Mouse (Mus musculus) thymus, adult 2 months (tissue): ENCODE data around the gene Dnah17. TPM values are rescaled to one million over a fixed set of nuclear protein-coding genes. Genes with fewer than 3 reads are reported as not detected.
A peak's percentile ranks its signal among the peaks of the same experiment; 100 is the strongest.

Experiments
- DNase-seq: peaks from one replicate; pipeline ENCODE4 v3.0.0; 2021
- H3K27ac ChIP-seq: fragments of 200-500 bp; 2 replicates; pipeline ENCODE4 v1.5.1; 2012; ENCODE audit warnings: low read length, control low read depth; ENCODE audit not compliant: control insufficient read depth, insufficient read depth
- H3K27me3 ChIP-seq: fragments of 200-500 bp; 2 replicates; pipeline ENCODE4 v1.6.1; 2012; ENCODE audit warnings: mild to moderate bottlenecking, low read length, moderate library complexity, mixed read lengths; ENCODE audit not compliant: control insufficient read depth, insufficient read depth
- H3K36me3 ChIP-seq: fragments of 200-500 bp; 2 replicates; pipeline ENCODE4 v1.6.1; 2012; ENCODE audit warnings: mild to moderate bottlenecking, low read length, moderate library complexity; ENCODE audit not compliant: control insufficient read depth, insufficient read depth
- H3K4me1 ChIP-seq: fragments of 200-500 bp; replicated peaks from 2 replicates; pipeline ENCODE4 v1.6.1; 2012; ENCODE audit warnings: low read length; ENCODE audit not compliant: control insufficient read depth, insufficient read depth
- H3K4me3 ChIP-seq: fragments of 200-500 bp; 2 replicates; pipeline ENCODE4 v1.5.1; 2012; ENCODE audit warnings: mild to moderate bottlenecking, low read length, control low read depth, moderate library complexity; ENCODE audit not compliant: control insufficient read depth, insufficient read depth
- CTCF ChIP-seq: fragments of 200-500 bp; IDR thresholded peaks from 2 replicates; pipeline ENCODE4 v1.5.1; 2012; ENCODE audit warnings: mild to moderate bottlenecking, control low read depth, low read length, moderate library complexity, borderline replicate concordance; ENCODE audit not compliant: control insufficient read depth, poor library complexity, insufficient read depth; ENCODE audit errors: extremely low read depth
- POLR2A ChIP-seq: fragments of 200-500 bp; IDR thresholded peaks from 2 replicates; pipeline ENCODE4 v1.6.1; 2012; ENCODE audit warnings: mild to moderate bottlenecking, low read length, control low read depth, moderate library complexity; ENCODE audit not compliant: control insufficient read depth, poor library complexity, insufficient read depth; ENCODE audit errors: extremely low read depth
- WGBS: fragments of 180-500 bp; shearing (Covaris S2); methylation state at CpG from one replicate; pipeline ENCODE4 v1.1.7; 2018; 5-methylcytosine and 5-hydroxymethylcytosine counted together
- polyA plus RNA-seq: library from polyadenylated mRNA; depleted of rRNA; stranded (reverse); fragments of >200 nt; gene quantifications from 2 replicates; pipeline ENCODE4 v1.2.3, GENCODE M21; 2012

The Dnah17 gene
- polyA plus RNA-seq, 1 experiment: 2.3 TPM

DNA sequence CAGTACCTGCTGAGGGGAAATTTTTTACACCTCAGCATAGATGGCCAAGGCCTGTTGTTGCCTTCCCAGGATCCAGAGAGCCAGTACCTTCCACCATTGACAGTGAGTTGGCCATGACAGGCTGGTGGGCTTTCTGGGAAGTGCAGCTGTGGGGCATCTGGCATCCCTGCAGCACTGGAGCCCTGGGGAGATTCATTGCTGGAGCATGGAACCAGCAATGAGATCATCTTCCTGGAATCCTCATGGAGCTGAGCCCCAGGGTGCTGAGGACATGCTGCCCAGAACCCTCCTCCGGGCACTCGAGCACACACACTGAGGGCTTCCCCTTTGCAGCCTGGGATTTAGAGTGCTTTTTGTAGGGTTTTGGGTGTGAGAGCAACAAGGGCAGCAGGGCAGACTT lies 135.2 kb downstream of the Dnah17 start:
- no peak for TF ChIP-seq POLR2A
- no peak for TF ChIP-seq CTCF
- peaks cover 39% of the 10 kb centered on the region for H3K4me1 ChIP-seq
- H3K4me3 ChIP-seq: no peak overlapping the region
- 81% methylated on average over 2 of the region's 2 CpGs for WGBS
- H3K36me3 ChIP-seq: peaks cover 5% of the 10 kb centered on the region; the same call in 1 of the 2 replicates
- DNase-seq: no peak
- no peak overlapping the region for H3K27ac ChIP-seq
- H3K27me3 ChIP-seq: no peaks in the 10 kb centered on the region

DNA sequence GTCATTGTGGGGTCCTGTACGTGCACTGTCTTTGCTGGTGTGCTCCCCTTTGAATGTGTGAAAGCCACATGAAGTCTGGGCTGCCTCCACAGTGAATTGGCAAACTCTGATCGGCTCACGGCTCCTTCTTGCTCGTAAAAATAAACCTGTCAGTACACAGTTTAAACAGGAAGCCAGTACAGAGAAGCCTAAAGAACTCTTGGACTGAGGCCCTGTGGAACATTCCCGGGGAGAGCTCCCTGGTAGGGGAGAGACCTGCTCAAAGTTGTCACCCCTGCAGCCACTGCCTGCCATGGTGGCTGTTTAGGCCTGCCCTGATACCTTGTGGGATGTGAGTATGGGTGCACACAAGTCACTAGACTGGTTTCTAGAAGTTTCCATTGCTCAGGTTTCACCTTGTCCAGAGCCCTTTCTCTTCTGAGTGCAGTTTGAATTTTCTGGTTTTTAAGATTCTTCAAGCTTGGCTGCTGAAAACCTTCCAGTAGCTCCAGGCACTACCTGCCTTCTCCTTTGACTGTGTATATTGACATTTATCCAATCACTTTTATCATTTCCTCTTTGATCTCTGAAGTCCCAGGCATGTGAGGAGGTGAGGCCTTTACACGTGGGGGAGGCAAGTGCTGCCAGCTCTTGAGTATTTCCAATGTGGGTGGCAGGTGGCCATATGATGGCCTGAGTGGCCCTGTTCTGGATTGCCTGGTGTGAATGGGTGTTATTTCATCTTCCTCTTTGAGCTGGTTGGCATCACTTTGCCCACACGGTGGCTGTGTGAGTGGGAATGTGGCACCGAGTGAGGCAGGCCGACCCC lies 136.0 kb downstream of the Dnah17 start:
- Histone ChIP-seq H3K4me1 (peaks cover 45% of the 10 kb centered on the region), H3K27me3 (no peaks in the 10 kb centered on the region), H3K4me3 (no peak overlapping the region), H3K27ac (peak overlapping the region; percentile 38; the same call in 1 of the 2 replicates), H3K36me3 (no peaks in the 10 kb centered on the region)
- 43% methylated on average over 9 of the region's 9 CpGs for WGBS
- TF ChIP-seq CTCF (no peak), POLR2A (no peak)
- no peak for DNase-seq

DNA sequence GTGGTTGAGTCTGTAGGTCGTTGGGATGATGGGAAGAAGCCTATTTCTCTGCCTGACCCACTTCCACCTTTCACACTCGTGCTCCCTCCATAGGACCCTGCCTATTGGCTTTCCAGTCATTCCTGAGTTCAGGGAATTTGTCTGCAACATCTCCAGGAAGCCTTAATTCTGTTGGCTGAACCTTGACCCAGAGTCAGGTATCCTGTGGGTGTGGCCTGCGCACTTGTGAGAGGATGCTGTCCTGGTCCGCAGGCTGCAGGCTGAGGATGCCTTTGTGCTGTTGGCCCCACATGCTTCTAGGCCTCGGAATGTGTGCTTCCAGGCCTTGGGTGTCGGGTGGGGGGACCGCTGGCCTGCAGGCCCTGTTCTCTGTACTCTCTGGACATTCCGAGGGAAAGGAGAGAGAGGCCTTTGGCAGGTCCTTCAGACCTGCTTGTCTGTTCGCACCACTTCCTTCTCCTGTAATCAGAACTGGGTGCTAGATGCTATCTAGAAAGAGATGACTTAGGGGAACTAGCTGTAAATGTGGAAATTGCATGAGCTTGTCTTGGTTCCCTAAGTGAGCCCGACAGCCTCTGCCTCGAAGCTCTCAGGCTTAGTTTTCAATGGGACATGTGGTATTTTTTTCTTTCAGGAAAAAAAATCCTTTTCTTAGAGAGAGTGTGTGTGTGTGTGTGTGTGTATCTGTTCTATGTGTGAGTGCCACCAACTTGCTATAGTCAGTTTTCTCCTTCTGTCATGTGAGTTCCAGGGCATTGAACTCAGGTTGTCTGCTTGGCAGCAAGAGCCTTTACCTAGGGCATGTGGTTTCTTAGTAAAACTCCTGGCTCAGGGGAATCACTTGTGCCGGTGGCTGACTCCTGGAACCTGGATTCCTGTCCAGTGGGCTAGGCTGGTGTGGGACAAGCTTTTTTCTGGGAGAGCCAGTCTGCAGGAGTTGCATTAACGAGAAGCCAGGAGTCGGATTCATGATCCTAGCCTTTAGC lies 137.0 kb downstream of the Dnah17 start:
- Histone ChIP-seq H3K4me3 (no peak overlapping the region), H3K4me1 (peaks cover 48% of the 10 kb centered on the region), H3K36me3 (no peaks in the 10 kb centered on the region), H3K27me3 (no peaks in the 10 kb centered on the region), H3K27ac (peak overlapping the region; percentile 38; the same call in 1 of the 2 replicates)
- TF ChIP-seq CTCF (no peak), POLR2A (no peak)
- no peak for DNase-seq
- 65% methylated on average over 14 of the region's 14 CpGs for WGBS

DNA sequence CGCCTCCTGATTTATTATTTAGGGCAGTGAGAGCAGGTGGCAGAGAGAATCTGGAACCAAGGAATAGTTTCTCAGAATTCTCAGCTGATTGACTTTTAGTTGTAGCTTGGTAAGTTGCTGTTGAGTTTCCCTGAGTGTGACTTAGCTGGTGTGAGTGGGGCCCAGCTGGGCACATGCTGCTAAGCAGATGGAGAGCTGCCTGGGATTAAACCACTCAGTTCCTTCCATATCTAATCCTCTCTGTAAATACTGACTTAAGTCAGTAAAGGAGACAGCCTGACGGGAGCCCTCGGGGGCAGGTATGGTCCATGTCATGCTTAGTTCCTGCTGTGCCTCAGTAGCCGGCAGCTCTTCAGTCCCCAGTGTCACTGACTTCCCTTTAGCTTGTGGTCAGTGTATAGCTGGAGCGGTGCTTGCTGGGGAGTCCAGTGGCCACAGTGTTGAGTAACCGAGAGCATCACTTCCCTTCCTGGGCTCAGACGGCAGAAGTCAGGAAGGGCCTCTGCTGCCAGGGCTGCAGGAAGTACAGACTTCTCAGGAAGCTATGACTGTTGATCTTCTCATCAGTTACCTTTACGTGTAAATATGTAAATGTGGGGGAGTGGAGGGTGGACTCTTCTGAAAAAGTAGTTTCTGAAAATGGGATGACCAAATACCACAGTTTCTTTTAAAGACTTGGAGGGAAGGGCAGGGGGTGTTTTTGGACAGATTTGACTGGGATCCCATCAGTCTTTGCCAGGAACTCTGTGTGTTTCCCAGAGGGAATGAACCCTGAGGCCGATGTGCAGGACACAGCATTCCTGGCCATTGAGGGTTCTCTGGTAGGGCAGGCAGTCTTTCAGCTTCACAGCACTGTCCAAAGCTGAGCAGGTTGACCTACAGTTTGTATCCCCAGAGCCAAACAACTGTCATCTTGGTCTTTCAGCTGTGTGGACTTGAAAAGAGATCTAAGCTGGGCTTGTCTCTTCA lies 138.6 kb downstream of the Dnah17 start:
- WGBS: 34% methylated on average over 9 of the region's 9 CpGs

DNA sequence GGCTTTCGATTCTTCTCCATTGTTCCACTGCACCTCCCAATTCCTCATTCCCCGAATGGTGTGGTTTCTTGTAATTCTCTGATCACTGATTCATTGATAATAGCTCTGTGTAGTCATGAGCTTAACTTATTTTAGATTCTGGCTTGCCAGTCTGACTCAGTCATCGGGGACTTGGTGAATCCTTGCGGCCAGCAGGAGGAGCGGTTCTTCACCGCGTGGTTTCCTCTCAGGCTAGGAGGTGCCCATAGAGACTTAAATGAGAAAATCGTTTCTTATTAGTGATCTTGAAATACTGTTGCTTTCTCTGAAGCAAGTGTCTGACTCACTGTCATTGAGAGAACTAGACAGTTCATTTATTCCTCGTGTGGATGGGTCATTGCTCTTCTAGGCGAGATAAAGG lies 140.5 kb downstream of the Dnah17 start:
- DNase-seq: no peak
- 0 out of 2 replicates have a peak, but pooled peaks have one; percentile 15 for TF ChIP-seq CTCF
- TF ChIP-seq POLR2A: no peak
- peaks cover 57% of the 10 kb centered on the region for H3K4me1 ChIP-seq
- no peak overlapping the region for H3K4me3 ChIP-seq
- H3K36me3 ChIP-seq: no peaks in the 10 kb centered on the region
- 9% methylated on average over 10 of the region's 10 CpGs for WGBS
- H3K27ac ChIP-seq: no peak overlapping the region
- no peaks in the 10 kb centered on the region for H3K27me3 ChIP-seq

More for the DNA sequence above, 138.6 kb downstream of the Dnah17 start:
- H3K27me3 ChIP-seq: no peaks in the 10 kb centered on the region
- no peaks in the 10 kb centered on the region for H3K36me3 ChIP-seq
- H3K27ac ChIP-seq: no peak overlapping the region; the same call in 1 of the 2 replicates
- DNase-seq: no peak
- no peak overlapping the region for H3K4me3 ChIP-seq
- TF ChIP-seq CTCF (no peak), POLR2A (no peak)
- H3K4me1 ChIP-seq: peaks cover 56% of the 10 kb centered on the region
